Comparison of ENCODE assay signal across 40 mouse cellular contexts in the genomic region with DNA sequence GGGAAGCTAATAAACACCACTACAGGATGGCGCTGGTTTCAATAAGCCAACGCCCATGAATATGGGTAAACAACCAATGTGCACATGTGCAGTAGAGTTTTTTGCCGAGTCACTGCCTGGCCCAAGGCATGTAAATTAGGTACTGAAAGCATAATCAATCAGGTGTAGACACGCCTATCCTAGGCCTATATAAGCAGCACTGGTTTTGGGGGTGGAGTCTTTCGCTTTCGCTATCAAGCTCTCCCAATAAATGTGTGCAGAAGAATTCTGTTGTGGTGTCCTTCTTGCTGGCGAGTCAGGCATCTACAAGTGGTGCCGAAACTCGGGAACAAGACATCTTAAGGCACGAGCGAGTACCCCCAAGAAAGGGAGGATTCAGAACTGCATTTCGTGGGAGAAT. TPM values are rescaled to one million over a fixed set of nuclear protein-coding genes. Genes with fewer than 3 reads are reported as not detected.
"Had no signal": no experiment of that assay in that cellular context is flagged by ENCODE, and none has a peak within 500 bp of the region (broad histone marks: within the 10 kb centered on the region; RNA-seq: fewer than 3 reads in every experiment).

No protein-coding gene starts in this region.

RNA-seq across cellular contexts. Expression of gene Olfr1189, which starts 13.6 kb away (rescaled TPM):
- total RNA-seq: left cerebral cortex, postnatal 10 days; left cerebral cortex, postnatal 14 days; left cerebral cortex, postnatal 25 days; left cerebral cortex, postnatal 36 days; left cerebral cortex, postnatal 4 days; liver, adult 2 months; megakaryocyte progenitor cell, adult 5-6 weeks; megakaryocyte, adult 5-6 weeks; megakaryocyte-erythroid progenitor cell, adult 5-6 weeks; midbrain, postnatal 0 days; monocyte, adult 5-6 weeks had no signal
- polyA plus RNA-seq: limb, embryonic 10.5 days; limb, embryonic 11.5 days; limb, embryonic 12.5 days; limb, embryonic 13.5 days; limb, embryonic 14.5 days; limb, embryonic 15.5 days; liver, adult 2 months; liver, embryonic 11.5 days; liver, embryonic 12.5 days; liver, embryonic 13.5 days; liver, embryonic 14.5 days; liver, embryonic 15.5 days; liver, embryonic 16.5 days; liver, postnatal 0 days; lung, adult 2 months; lung, embryonic 14.5 days; lung, embryonic 15.5 days; lung, embryonic 16.5 days; lung, postnatal 0 days; macrophage; midbrain, embryonic 10.5 days; midbrain, embryonic 11.5 days; midbrain, embryonic 12.5 days; midbrain, embryonic 13.5 days; midbrain, embryonic 14.5 days; midbrain, embryonic 15.5 days; midbrain, embryonic 16.5 days; midbrain, postnatal 0 days; neural tube, embryonic 11.5 days; neural tube, embryonic 12.5 days; neural tube, embryonic 13.5 days had no signal

RNA-seq across cellular contexts. Expression of gene Olfr1188, which starts 16.0 kb away (rescaled TPM):
- total RNA-seq: left cerebral cortex, postnatal 10 days; left cerebral cortex, postnatal 14 days; left cerebral cortex, postnatal 25 days; left cerebral cortex, postnatal 36 days; left cerebral cortex, postnatal 4 days; liver, adult 2 months; megakaryocyte progenitor cell, adult 5-6 weeks; megakaryocyte, adult 5-6 weeks; megakaryocyte-erythroid progenitor cell, adult 5-6 weeks; midbrain, postnatal 0 days; monocyte, adult 5-6 weeks had no signal
- polyA plus RNA-seq: limb, embryonic 10.5 days; limb, embryonic 11.5 days; limb, embryonic 12.5 days; limb, embryonic 13.5 days; limb, embryonic 14.5 days; limb, embryonic 15.5 days; liver, adult 2 months; liver, embryonic 11.5 days; liver, embryonic 12.5 days; liver, embryonic 13.5 days; liver, embryonic 14.5 days; liver, embryonic 15.5 days; liver, embryonic 16.5 days; liver, postnatal 0 days; lung, adult 2 months; lung, embryonic 14.5 days; lung, embryonic 15.5 days; lung, embryonic 16.5 days; lung, postnatal 0 days; macrophage; midbrain, embryonic 10.5 days; midbrain, embryonic 11.5 days; midbrain, embryonic 12.5 days; midbrain, embryonic 13.5 days; midbrain, embryonic 14.5 days; midbrain, embryonic 15.5 days; midbrain, embryonic 16.5 days; midbrain, postnatal 0 days; neural tube, embryonic 11.5 days; neural tube, embryonic 12.5 days; neural tube, embryonic 13.5 days had no signal

RNA-seq across cellular contexts. Expression of gene Olfr1186, which starts 54.3 kb away (rescaled TPM):
- total RNA-seq: left cerebral cortex, postnatal 10 days; left cerebral cortex, postnatal 14 days; left cerebral cortex, postnatal 25 days; left cerebral cortex, postnatal 36 days; left cerebral cortex, postnatal 4 days; liver, adult 2 months; megakaryocyte progenitor cell, adult 5-6 weeks; megakaryocyte, adult 5-6 weeks; megakaryocyte-erythroid progenitor cell, adult 5-6 weeks; midbrain, postnatal 0 days; monocyte, adult 5-6 weeks had no signal
- polyA plus RNA-seq: limb, embryonic 10.5 days; limb, embryonic 11.5 days; limb, embryonic 12.5 days; limb, embryonic 13.5 days; limb, embryonic 14.5 days; limb, embryonic 15.5 days; liver, adult 2 months; liver, embryonic 11.5 days; liver, embryonic 12.5 days; liver, embryonic 13.5 days; liver, embryonic 14.5 days; liver, embryonic 15.5 days; liver, embryonic 16.5 days; liver, postnatal 0 days; lung, adult 2 months; lung, embryonic 14.5 days; lung, embryonic 15.5 days; lung, embryonic 16.5 days; lung, postnatal 0 days; macrophage; midbrain, embryonic 10.5 days; midbrain, embryonic 11.5 days; midbrain, embryonic 12.5 days; midbrain, embryonic 13.5 days; midbrain, embryonic 14.5 days; midbrain, embryonic 15.5 days; midbrain, embryonic 16.5 days; midbrain, postnatal 0 days; neural tube, embryonic 11.5 days; neural tube, embryonic 12.5 days; neural tube, embryonic 13.5 days had no signal
